In genomic region chr12:85430434-85430833, GRCm38 (mm10) we compare ENCODE assay signal across 12 mouse cellular contexts. TPM values are rescaled to one million over a fixed set of nuclear protein-coding genes. Genes with fewer than 3 reads are reported as not detected.
DNase-seq lines count a peak whose midpoint lies in the region; ATAC-seq lines count a peak whose summit lies in the region.
"Had no signal": no experiment of that assay in that cellular context is flagged by ENCODE, and none has a peak within 500 bp of the region (broad histone marks: within the 10 kb centered on the region; RNA-seq: fewer than 3 reads in every experiment).

No protein-coding gene starts in this region.

- peak; percentile 59 for ATAC-seq in common myeloid progenitor, adult 5-6 weeks (replicated peaks; ENCODE audit: low read depth, poor library complexity, severe bottlenecking)
- peak; percentile 61; the same call in 1 of the 2 replicates for ATAC-seq in monocyte, adult 5-6 weeks (replicated peaks; ENCODE audit: insufficient number of reproducible peaks, low FRiP score, low TSS enrichment, poor library complexity, severe bottlenecking)
- ATAC-seq: forebrain, embryonic 14.5 days had no signal

- peak; percentile 41 for DNase-seq in 416B (ENCODE audit: low read depth)
- peak; percentile 78 for DNase-seq in CD4-positive helper T cell, adult 2 months (ENCODE audit: low read depth, low spot score)
- no peak for DNase-seq in gastrocnemius, postnatal 10 days
- no peak for DNase-seq in layer of hippocampus, adult 18-20 months (ENCODE audit: low spot score in 2 of 2)
- no peak for DNase-seq in urinary bladder, postnatal 25 days (ENCODE audit: low spot score)
- DNase-seq: adrenal gland, postnatal 36 days; cerebellum, adult 2 months; kidney, postnatal 25 days; midbrain, embryonic 14.5 days had no signal

RNA-seq across cellular contexts. Expression of gene Fos, which starts 43.3 kb away (rescaled TPM):
- total RNA-seq in common myeloid progenitor, adult 5-6 weeks (2017): 421 and 492 TPM in 2 replicates
- 138 to 560 TPM (median 216 TPM) in 3 replicates for total RNA-seq in monocyte, adult 5-6 weeks (2017)
- 10 to 100 TPM in 1 of 2 experiments, 1 to 10 TPM in 1; 4.3 to 15.2 TPM for total RNA-seq in gastrocnemius, postnatal 10 days (2021)
- total RNA-seq in layer of hippocampus, adult 18-20 months (2021): 10 to 100 TPM; 26.1 to 28.2 TPM

RNA-seq across cellular contexts. Expression of gene Tmed10, which starts 55.8 kb away (rescaled TPM):
- 111 and 156 TPM in 2 replicates for total RNA-seq in common myeloid progenitor, adult 5-6 weeks (2017)
- total RNA-seq in monocyte, adult 5-6 weeks (2017): 92.0 to 115 TPM (median 97.4 TPM) in 3 replicates
- total RNA-seq in gastrocnemius, postnatal 10 days (2021): 100 to 1,000 TPM; 149 to 160 TPM
- 100 to 1,000 TPM; 164 to 170 TPM for total RNA-seq in layer of hippocampus, adult 18-20 months (2021)

Comparison
In these comparisons a context has a peak if more than half of its experiments do, and no peak if none do; other contexts are left out.
1. DNase-seq: peak in 416B (single experiment) and CD4-positive helper T cell, adult 2 months (single experiment); none in gastrocnemius, postnatal 10 days (single experiment), layer of hippocampus, adult 18-20 months (0 of 2) and urinary bladder, postnatal 25 days (single experiment).